10 mouse cellular contexts compared by ENCODE assay signal in genomic region chr6:23247512-23248312, GRCm38 (mm10). TPM values are rescaled to one million over a fixed set of nuclear protein-coding genes. Genes with fewer than 3 reads are reported as not detected.
A peak's percentile ranks its signal among the peaks of the same experiment; 100 is the strongest.
DNase-seq lines count a peak whose midpoint lies in the region; ATAC-seq and TF ChIP-seq lines count a peak whose summit lies in the region.
"Had no signal": no experiment of that assay in that cellular context is flagged by ENCODE, and none has a peak within 500 bp of the region (broad histone marks: within the 10 kb centered on the region; RNA-seq: fewer than 3 reads in every experiment).

No protein-coding gene starts in this region.

- H3K9me3 ChIP-seq in heart, embryonic 13.5 days = no peaks in the 10 kb centered on the region
- no peaks in the 10 kb centered on the region for H3K9me3 ChIP-seq in ES-E14 (ENCODE audit: control insufficient read depth, insufficient read depth, low read depth, low read length)
- H3K9me3 ChIP-seq in forebrain, postnatal 0 days (ENCODE audit: low read length) = no peaks in the 10 kb centered on the region
- no peaks in the 10 kb centered on the region for H3K9me3 ChIP-seq in midbrain, embryonic 11.5 days (ENCODE audit: control insufficient read depth, low read length)

- WGBS in heart, embryonic 13.5 days = under 1% methylated on average over 61 of the region's 61 CpGs
- WGBS in forebrain, postnatal 0 days = 2% methylated on average over 61 of the region's 61 CpGs
- under 1% methylated on average over 61 of the region's 61 CpGs for WGBS in midbrain, embryonic 11.5 days
- 3% methylated on average over 61 of the region's 61 CpGs for WGBS in thymus, adult 2 months

- intact Hi-C loops in heart, postnatal 36 days (cut with DNase I) = no loop called here

- H3K4me3 ChIP-seq in heart, embryonic 13.5 days = peak overlapping the region; percentile 53
- H3K4me3 ChIP-seq in ES-E14 (ENCODE audit: insufficient read depth in 1 of 2, low read depth in 1 of 2, low read length in 2 of 2, poor library complexity in 1 of 2, severe bottlenecking in 1 of 2) = peak overlapping the region; percentile 51 to 56
- peak overlapping the region; percentile 11 for H3K4me3 ChIP-seq in forebrain, postnatal 0 days (ENCODE audit: low read depth, low read length)
- peak overlapping the region; percentile 26 for H3K4me3 ChIP-seq in midbrain, embryonic 11.5 days (ENCODE audit: low read depth, low read length)
- no peak overlapping the region for H3K4me3 ChIP-seq in thymus, adult 2 months (ENCODE audit: control insufficient read depth, insufficient read depth, low read length)

- peak overlapping the region; percentile 76 for H3K4me2 ChIP-seq in heart, embryonic 13.5 days
- 0 out of 2 replicates have a peak overlapping the region, but pooled peaks have one; percentile 3 for H3K4me2 ChIP-seq in forebrain, postnatal 0 days (ENCODE audit: low read depth)
- peak overlapping the region; percentile 25 for H3K4me2 ChIP-seq in midbrain, embryonic 11.5 days

- ATAC-seq in heart, embryonic 13.5 days (ENCODE audit: extremely low read depth, insufficient number of reproducible peaks, low FRiP score, low TSS enrichment) = peak; percentile 37; the same call in 1 of the 2 replicates
- no peak for ATAC-seq in forebrain, postnatal 0 days
- ATAC-seq in midbrain, embryonic 11.5 days (ENCODE audit: low FRiP score) = peak; percentile 28

- in situ Hi-C loops in ES-E14 (cut with MboI; ENCODE audit: low sequenced_read_pairs in 2 of 2, unreplicated experiment in 2 of 2) = no loop called here

- no peak overlapping the region for H3K27ac ChIP-seq in heart, embryonic 13.5 days (replicated peaks)
- no peak overlapping the region for H3K27ac ChIP-seq in ES-E14 (ENCODE audit: insufficient read depth, low read depth, low read length, poor library complexity, severe bottlenecking)
- no peak overlapping the region for H3K27ac ChIP-seq in forebrain, postnatal 0 days (ENCODE audit: low read depth, low read length)
- no peak overlapping the region for H3K27ac ChIP-seq in midbrain, embryonic 11.5 days (ENCODE audit: low read depth, low read length)
- H3K27ac ChIP-seq in thymus, adult 2 months (ENCODE audit: control insufficient read depth, insufficient read depth, low read length) = no peak overlapping the region

- H3K27me3 ChIP-seq in heart, embryonic 13.5 days (replicated peaks) = peaks cover 93% of the 10 kb centered on the region
- peaks cover 81% of the 10 kb centered on the region for H3K27me3 ChIP-seq in forebrain, postnatal 0 days (ENCODE audit: insufficient read depth, low read length)
- H3K27me3 ChIP-seq in midbrain, embryonic 11.5 days (ENCODE audit: control insufficient read depth, insufficient read depth, low read length) = peaks cover 90% of the 10 kb centered on the region
- H3K27me3 ChIP-seq in thymus, adult 2 months (ENCODE audit: control insufficient read depth, insufficient read depth, low read length) = peaks cover 5% of the 10 kb centered on the region; the same call in 1 of the 2 replicates

- no peak for TF ChIP-seq CTCF in forebrain, postnatal 0 days (IDR thresholded peaks at IDR 0.05; ENCODE audit: low read depth)
- TF ChIP-seq CTCF in thymus, adult 2 months (IDR thresholded peaks at IDR 0.05; ENCODE audit: borderline replicate concordance, control insufficient read depth, extremely low read depth, insufficient read depth, low read length, poor library complexity) = no peak

- DNase-seq in heart, postnatal 36 days = no peak
- no peak for DNase-seq in ES-E14 (ENCODE audit: low read depth, low spot score)
- peak; percentile 36 for DNase-seq in forebrain, postnatal 0 days
- peak; percentile 97 for DNase-seq in midbrain, embryonic 11.5 days (ENCODE audit: low spot score, missing footprints)
- no peak for DNase-seq in gastrocnemius, postnatal 25 days
- DNase-seq in gastrocnemius, postnatal 4 days (ENCODE audit: low spot score in 2 of 2) = no peak
- no peak for DNase-seq in thymus, adult 2 months

- no peak for TF ChIP-seq POLR2A in thymus, adult 2 months (IDR thresholded peaks at IDR 0.05; ENCODE audit: control insufficient read depth, extremely low read depth, insufficient read depth, low read length, poor library complexity)

- H3K4me1 ChIP-seq in heart, embryonic 13.5 days = peaks cover 29% of the 10 kb centered on the region
- H3K4me1 ChIP-seq in ES-E14 (ENCODE audit: control insufficient read depth in 2 of 2, insufficient read depth in 2 of 2, low read length in 2 of 2, poor library complexity in 1 of 2) = no peaks in the 10 kb centered on the region; a peak in 1 of 4 replicates
- H3K4me1 ChIP-seq in forebrain, postnatal 0 days (ENCODE audit: insufficient read depth) = no peaks in the 10 kb centered on the region
- H3K4me1 ChIP-seq in midbrain, embryonic 11.5 days (ENCODE audit: control insufficient read depth, insufficient read depth, low read length) = peaks cover 11% of the 10 kb centered on the region
- no peaks in the 10 kb centered on the region for H3K4me1 ChIP-seq in thymus, adult 2 months (replicated peaks; ENCODE audit: control insufficient read depth, insufficient read depth, low read length)

- no peaks in the 10 kb centered on the region for H3K36me3 ChIP-seq in heart, embryonic 13.5 days
- H3K36me3 ChIP-seq in ES-E14 (ENCODE audit: control insufficient read depth, insufficient read depth, low read length, poor library complexity, severe bottlenecking) = no peaks in the 10 kb centered on the region
- H3K36me3 ChIP-seq in forebrain, postnatal 0 days (ENCODE audit: insufficient read depth) = no peaks in the 10 kb centered on the region
- H3K36me3 ChIP-seq in midbrain, embryonic 11.5 days (ENCODE audit: control insufficient read depth, insufficient read depth, low read length) = no peaks in the 10 kb centered on the region
- H3K36me3 ChIP-seq in thymus, adult 2 months (ENCODE audit: control insufficient read depth, insufficient read depth, low read length) = no peaks in the 10 kb centered on the region

- no peak overlapping the region for H3K9ac ChIP-seq in heart, embryonic 13.5 days
- H3K9ac ChIP-seq in ES-E14 (ENCODE audit: insufficient read depth, low read depth, low read length, poor library complexity, severe bottlenecking) = no peak overlapping the region
- H3K9ac ChIP-seq in forebrain, postnatal 0 days = no peak overlapping the region
- peak overlapping the region; percentile 25; the same call in 1 of the 2 replicates for H3K9ac ChIP-seq in midbrain, embryonic 11.5 days (ENCODE audit: low read length)

TF ChIP-seq in ES-E14, 5 proteins besides CTCF, POLR2A, EP300 and RAD21:
- no peak for TF ChIP-seq ZNF384 (IDR thresholded peaks at IDR 0.05; ENCODE audit: low read depth, low read length)

RNA-seq across cellular contexts. Expression of gene Fezf1, which starts 0.5 kb away (rescaled TPM):
- polyA plus RNA-seq in heart, embryonic 13.5 days (2015; fragmentation: Nextera tagmentation; extraction: Ambion mirVana) = 0.06 TPM in 1 of 2 replicates, not detected in the other
- total RNA-seq in heart, postnatal 36 days (2021) = not detected
- total RNA-seq in ES-E14 (2012; rRNA removed) = not detected in 2 replicates
- 6.1 and 19.7 TPM in 2 replicates for total RNA-seq in forebrain, postnatal 0 days (2014; rRNA removed)
- 4.5 and 10.0 TPM in 2 replicates for polyA plus RNA-seq in forebrain, postnatal 0 days (2015; fragmentation: Nextera tagmentation; extraction: Ambion mirVana)
- polyA plus RNA-seq in midbrain, embryonic 11.5 days (2014; fragmentation: Nextera tagmentation; extraction: Ambion mirVana) = 1.9 and 3.3 TPM in 2 replicates
- total RNA-seq in gastrocnemius, postnatal 25 days (2021) = not detected
- total RNA-seq in gastrocnemius, postnatal 4 days (2021) = not detected
- 0.15 and 0.46 TPM in 2 replicates for polyA plus RNA-seq in thymus, adult 2 months (2012; rRNA removed)
- total RNA-seq: heart, postnatal 10 days; monocyte, adult 5-6 weeks had no signal

Comparison
In these comparisons a context has a peak if more than half of its experiments do, and no peak if none do; other contexts are left out.
1. H3K4me2 ChIP-seq: peak in every context shown above with its lines; median percentile 76 in heart, embryonic 13.5 days; 25 in midbrain, embryonic 11.5 days; 3 in forebrain, postnatal 0 days.
2. DNase-seq: peak in forebrain, postnatal 0 days (single experiment) and midbrain, embryonic 11.5 days (single experiment); none in heart, postnatal 36 days (0 of 2), ES-E14 (single experiment), gastrocnemius, postnatal 25 days (single experiment), gastrocnemius, postnatal 4 days (0 of 2) and thymus, adult 2 months (single experiment).